Mouse (Mus musculus) inflammation-experienced regulatory T-cells, adult 6 months (primary cell): ENCODE measurements around the gene Arhgef28. TPM values are rescaled to one million over a fixed set of nuclear protein-coding genes. Genes with fewer than 3 reads are reported as not detected.

Source experiments
- ATAC-seq: one replicate; pipeline ENCODE4 v1.8.0; 2017
- polyA plus RNA-seq, 3 experiments: library from polyadenylated mRNA; unstranded; fragments of 100-300 nt; shearing (Covaris generic); gene quantifications; one replicate each; pipeline ENCODE4 v1.2.1; 2017

Gene Arhgef28
- polyA plus RNA-seq, 3 experiments from 2014 or later = 0.17 to 0.33 TPM; not detected in 1

DNA sequence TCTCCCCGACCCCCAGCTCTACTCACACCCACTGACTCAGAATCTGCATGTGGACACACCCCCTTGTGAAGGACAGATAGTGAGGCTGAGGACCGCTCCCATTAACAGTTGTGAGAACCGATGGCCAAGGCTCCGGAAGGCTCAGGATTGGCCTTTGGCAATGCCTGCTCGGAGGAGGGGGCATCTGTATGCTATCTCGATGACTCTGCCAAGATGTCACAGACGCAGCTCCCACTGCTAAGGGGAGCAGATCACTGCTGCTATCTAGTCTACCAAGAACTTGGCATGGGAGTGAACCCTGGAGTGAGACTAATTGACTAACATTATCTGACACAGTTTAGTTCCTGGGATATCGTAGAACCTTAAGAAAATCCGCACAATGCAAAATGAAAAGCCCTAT lies 250.5 kb downstream of the Arhgef28 start:
- no peak for ATAC-seq

- no peak for ATAC-seq
These were observed 251.2 kb downstream of the Arhgef28 start for GRCm38 (mm10) chr13:97954956-97955496.

GRCm38 (mm10) chr13:97954051-97954450 lies 252.2 kb downstream of the Arhgef28 start:
- no peak for ATAC-seq

- ATAC-seq = no peak
These were observed 252.7 kb downstream of the Arhgef28 start for GRCm38 (mm10) chr13:97953526-97953925.

GRCm38 (mm10) chr13:97948856-97949255 lies 257.4 kb downstream of the Arhgef28 start:
- ATAC-seq = no peak

GRCm38 (mm10) chr13:97947598-97947997 lies 258.6 kb downstream of the Arhgef28 start:
- no peak for ATAC-seq

GRCm38 (mm10) chr13:97946422-97946821 lies 259.8 kb downstream of the Arhgef28 start:
- no peak for ATAC-seq

DNA sequence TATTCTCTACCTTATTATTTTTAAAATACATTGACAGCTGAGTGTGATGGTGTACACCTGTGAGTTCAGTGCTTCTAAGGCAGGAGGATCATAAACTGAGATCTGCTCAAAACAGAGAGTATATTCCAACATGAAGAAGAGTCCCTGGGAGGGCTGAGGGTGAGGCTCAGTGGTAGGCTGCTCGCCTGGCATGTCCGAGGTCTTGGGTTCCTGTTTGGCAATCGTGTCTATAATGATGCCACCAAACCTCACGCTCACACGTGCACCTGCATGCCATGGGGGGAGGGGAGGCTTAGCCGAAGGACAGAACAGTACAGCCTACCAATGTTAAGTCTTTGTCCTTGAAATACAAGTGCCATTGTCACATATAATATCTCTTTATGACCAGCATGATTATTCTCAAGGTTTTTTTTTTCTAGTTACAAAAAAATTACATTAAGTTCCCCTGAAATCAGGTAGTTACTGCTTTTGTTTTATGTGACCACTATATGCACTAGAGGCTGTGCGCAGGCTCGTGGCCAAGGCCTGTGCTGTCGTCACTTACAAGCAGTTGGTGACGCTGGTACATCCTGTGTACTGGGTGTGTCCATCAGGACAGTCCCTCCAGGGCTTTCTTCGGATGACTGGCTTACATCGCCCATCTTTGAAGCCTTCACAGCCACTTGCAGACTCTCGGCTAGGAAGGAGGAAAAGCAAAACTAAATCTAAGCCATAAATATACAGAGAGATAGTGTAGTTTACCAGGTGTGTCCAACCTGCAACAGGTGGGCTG lies 264.1 kb downstream of the Arhgef28 start:
- no peak for ATAC-seq

- no peak for ATAC-seq
These were observed 265.1 kb downstream of the Arhgef28 start for GRCm38 (mm10) chr13:97941099-97941498.

DNA sequence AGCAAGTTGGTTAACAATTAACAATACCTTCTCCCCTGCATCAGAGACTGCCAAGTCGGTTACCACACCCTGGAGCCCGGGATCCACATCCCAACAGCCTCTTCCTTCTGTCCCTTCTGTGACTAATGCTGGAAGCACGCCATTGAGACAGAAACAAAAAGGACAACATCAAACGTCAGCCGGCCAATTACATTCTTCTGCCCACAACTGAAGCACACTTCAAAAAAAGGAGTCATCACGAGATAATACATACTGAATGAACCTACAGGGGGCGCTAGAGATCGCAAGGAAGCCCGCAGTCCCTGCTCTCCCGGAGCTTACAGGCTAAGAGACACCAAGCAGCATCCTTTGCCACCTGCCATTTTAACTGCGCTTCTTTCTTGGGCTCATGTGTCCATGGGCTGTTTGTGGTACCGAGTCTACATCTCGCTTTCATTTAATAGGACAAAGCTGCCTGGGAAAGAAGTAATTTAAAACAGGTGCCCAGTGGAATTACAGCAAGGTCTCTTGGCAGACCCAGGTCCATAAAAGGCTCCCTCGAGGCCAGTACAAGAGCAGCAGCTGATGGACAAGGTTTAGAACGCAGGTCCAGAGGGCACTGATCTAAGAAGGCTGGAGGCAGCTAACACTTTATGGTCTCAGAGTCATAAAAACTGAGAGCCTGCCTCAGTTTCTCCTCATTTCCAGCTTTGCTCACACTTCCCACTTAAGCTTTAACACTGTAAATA lies 266.6 kb downstream of the Arhgef28 start:
- no peak for ATAC-seq

DNA sequence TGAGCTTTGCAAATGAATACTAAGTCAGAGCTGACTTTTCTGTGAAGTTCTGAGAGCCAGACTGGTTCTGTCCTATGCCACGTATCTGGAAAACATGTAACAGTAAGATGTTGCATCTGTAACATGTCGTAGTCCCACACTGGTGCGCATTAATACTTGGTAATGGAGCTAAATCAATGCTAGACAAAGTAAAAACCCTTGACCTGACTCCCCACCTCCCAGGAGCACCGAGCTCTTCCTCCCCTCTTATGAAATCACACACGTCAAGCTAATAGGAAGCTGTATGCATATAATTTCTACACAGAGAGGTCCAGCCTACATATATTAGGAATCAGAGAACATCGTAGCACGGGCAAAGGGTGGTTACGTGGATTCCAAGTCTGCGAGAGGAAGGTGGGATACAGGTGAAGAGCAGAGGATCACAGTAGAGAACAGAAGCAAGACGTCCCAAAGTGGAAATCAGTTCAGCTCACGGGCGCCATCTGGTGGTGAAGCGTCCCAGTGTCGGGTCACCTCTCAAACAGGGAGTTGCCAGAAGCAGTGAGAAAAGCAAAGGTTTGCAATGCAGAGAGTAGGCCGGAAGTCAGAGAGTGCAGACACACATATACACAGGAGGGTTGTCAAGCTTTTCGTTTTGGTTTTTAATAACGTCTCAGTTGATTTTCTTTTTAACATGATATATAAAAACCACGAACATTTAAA lies 267.5 kb downstream of the Arhgef28 start:
- ATAC-seq = peak; percentile 94

- ATAC-seq = peak; percentile 41
These were observed 268.3 kb downstream of the Arhgef28 start for GRCm38 (mm10) chr13:97937919-97938318.

DNA sequence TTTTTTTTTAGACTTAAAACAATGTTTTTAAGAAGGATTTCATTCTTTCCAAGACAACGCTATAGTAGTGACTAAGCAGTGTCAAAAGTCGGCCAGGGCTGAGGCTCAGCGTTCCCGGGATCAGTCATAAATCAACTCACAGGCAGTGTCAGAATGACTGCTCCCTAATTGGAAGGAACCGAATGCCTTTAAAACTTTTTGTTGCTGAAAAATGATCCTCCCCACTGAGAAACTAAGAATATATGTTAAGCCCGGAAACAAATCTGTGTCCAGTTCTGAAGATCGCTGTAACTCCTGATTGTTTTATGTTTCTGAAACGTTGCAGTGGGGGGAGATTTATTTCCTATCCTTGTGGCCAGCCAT lies 278.1 kb downstream of the Arhgef28 start:
- ATAC-seq = no peak

- no peak for ATAC-seq
These were observed 278.7 kb downstream of the Arhgef28 start for GRCm38 (mm10) chr13:97927376-97928134.

DNA sequence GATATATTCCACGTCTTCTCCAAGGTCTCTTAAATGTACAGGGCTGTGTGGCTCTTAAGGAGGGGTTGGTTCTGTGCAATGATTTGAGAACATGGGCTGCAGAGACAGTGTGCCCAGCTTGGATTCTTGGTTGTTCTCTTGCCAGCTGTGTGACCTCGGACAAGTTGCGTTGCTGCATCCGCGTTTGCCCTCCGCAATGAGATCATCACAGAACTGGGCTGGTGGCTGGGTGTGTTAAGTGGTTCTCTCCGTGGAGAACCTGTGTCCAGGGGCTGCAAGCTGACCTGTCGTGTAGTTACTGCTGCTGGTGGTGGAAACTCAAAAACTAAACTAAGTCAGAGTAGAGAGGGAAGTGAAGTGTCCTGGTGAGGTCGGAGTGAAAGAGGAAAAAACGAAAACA lies 279.9 kb downstream of the Arhgef28 start:
- ATAC-seq = no peak

- ATAC-seq = no peak
These were observed 283.2 kb downstream of the Arhgef28 start for GRCm38 (mm10) chr13:97923009-97923408.

GRCm38 (mm10) chr13:97919590-97919989 lies 286.6 kb downstream of the Arhgef28 start:
- ATAC-seq = no peak

- no peak for ATAC-seq
These were observed 287.9 kb downstream of the Arhgef28 start for GRCm38 (mm10) chr13:97918117-97918900.

- no peak for ATAC-seq
These were observed 295.2 kb downstream of the Arhgef28 start for GRCm38 (mm10) chr13:97911013-97911412.

DNA sequence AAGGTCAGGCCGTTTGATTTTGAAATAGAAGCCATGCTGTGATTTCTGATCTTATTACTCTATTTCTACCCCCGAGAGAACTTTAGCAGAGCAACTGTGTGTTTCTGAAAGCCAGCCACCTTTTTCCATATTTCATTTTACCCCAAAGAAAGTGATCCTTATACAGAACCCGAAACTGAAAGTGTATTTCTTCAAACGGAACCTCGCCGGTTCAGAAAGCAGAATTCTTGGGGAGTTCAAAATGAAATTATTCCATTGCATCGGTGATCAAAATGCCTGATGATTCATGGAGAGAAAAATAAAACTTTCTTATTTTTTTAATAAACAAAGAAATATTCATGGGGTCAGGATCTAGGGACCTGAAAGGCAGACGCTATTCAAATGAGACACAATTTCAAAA lies 303.4 kb downstream of the Arhgef28 start:
- ATAC-seq = peak; percentile 62

DNA sequence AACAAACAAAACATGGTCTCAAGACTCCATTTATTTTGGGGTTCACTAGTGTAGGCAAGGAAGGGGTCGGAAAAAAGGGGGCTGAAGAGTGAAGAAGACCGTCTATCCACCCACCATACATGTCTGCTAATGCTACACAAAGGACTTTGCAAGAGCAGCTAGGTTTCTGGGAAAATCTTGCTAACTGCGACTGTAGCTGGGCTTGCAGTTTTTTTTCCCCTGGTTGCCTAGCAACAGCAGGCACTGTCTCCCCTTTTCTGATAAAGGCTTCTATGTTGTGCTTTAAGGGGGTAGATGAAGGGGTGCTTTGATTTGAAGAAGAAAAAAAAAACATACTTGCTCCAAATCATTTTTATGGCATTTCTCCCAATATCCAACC lies 305.9 kb downstream of the Arhgef28 start:
- ATAC-seq = no peak
